Mouse (Mus musculus) inflammation-experienced regulatory T-cells, adult 6 months (primary cell): ENCODE data around the gene Gm973. TPM values are rescaled to one million over a fixed set of nuclear protein-coding genes. Genes with fewer than 3 reads are reported as not detected.
"Not testable (repeated sequence)": the region's sequence is repeated elsewhere in the genome, so short reads cannot be mapped to it uniquely, and the experiment has no call there.

Source experiments
- ATAC-seq: one replicate; pipeline ENCODE4 v1.8.0; 2017
- polyA plus RNA-seq, 3 experiments: library from polyadenylated mRNA; unstranded; fragments of 100-300 nt; shearing (Covaris generic); gene quantifications; one replicate each; pipeline ENCODE4 v1.2.1; 2017

Gene Gm973
- polyA plus RNA-seq, 3 experiments from 2014 or later, result 1.8 TPM; not detected in 2

DNA sequence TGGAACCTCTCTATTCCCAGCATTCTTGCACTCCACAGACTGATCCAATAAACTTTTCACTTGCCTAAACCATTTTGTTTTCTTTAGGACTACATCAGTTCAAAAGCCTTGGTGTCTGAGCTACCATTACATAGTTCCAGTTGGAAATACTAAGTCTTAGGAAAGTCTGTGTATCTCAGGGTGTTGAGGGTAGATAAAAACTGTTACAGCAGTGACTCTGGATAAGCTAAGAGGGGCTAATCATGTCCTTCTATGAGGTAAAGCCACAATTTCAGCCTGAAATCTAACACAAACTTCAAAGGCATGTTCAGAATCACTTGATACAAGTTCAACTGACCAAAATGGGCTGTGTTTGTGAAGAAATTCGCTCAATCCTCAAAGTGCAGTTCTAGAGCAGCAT lies 120.3 kb downstream of the Gm973 start:
- ATAC-seq, result no peak

DNA sequence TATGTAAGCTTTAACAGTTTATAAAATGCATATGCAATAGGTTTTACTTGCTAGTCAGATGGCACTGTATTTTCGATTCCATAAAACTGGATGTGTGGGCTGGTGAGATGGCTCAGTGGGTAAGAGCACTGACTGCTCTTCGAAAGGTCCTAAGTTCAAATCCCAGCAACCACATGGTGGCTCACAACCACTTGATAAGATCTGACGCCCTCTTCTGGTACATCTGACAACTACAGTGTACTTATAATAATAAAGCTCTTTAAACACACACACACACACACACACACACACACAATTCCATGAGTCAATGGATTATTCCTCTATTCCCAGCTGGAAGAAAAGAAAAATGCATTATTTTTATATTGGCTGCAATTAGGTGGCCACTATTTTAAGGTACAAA lies 122.3 kb downstream of the Gm973 start:
- ATAC-seq, result no peak

DNA sequence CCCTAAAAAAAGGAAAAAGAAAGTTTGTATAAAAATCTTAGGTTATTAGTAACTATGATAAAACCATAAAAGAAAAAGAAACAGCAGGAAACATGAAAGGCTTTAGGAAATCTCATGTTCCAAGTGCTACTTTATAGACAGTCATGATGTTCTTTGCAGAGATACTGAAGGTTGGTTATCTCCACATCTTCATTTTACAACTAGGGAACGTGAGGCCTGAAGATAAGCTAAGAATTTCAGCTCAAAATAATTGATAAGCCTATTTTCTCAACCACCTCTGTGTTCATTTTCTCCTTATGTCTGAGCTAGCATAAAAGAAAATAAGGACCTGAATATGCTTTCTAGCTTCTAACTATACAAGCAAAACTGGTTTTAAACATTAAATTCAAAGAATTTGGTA lies 126.4 kb downstream of the Gm973 start:
- ATAC-seq, result no peak

DNA sequence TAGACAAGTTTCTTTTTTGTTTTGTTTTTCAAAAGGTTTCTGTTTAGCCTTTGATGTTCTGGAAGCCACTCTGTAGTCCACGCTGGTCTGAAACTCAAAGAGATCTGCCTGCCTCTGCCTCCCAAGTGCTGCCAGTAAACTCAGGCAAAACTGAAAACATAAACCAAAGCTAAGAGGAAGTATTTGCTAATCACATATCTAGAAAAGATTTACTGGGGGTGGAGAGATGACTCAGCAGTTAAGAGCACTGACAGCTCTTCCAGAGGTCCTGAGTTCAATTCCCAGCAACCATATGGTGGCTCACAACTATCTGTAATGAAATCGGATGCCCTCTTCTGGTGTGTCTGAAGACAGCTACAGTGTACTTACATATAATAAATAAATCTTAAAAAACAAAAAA lies 130.4 kb downstream of the Gm973 start:
- not testable (repeated sequence) for ATAC-seq

DNA sequence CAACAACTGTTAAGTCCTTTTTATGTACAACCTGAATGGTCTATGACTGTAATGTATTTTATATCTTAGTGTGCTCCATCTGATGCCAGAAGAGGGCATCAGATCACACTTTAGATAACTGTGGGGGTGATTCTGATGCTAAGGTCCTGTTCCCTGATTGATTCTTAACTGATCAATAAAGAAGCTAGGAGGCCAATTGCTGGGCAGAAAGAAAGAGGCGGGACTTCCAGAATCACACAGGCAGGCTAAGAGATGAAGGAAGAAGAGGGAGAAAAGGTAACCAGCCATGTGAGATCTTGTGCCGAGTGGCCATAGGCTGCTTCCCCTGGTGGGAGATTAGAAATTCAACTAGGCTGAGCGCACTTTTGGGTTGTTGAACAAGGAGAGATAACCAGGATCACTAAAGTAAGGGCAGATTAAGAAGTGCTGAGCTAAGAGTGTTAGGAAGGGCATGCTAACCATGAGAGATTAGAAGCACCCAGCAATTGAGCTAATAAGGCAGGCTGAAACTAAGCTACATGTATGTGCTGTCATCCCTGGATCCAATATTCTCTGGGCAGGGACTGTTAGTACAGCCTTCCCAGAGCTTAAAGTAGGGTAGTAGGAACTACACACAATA lies 135.2 kb downstream of the Gm973 start:
- no peak for ATAC-seq

DNA sequence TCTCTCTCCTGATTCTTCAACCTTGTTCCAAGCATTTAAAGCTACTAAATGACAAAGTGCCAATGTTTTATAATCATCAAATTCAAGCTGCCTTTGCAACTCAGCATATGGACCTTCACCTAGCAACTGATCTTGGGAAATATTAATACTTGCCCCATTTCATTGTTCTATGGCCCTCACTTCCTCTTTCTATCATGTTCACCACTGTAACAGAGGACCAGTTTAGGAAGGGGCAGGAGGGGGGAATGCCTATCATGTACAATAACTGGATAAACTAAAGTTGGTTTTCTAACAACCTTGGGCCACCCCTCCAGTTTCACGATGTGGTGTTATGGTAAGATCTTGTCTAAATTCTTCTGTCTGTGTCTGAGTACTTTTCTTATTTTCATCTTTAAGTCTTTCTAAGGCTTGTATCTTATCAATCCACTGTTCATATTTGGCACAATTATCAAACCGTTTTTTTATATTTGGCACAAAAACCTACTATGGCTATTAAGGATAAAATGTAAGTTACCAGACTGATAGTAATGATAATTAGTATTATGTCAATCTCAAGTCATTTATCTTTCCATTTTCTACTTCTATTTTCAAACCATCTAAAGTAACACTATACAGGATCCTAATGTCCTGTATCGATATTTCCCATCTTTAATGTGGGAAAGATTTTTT lies 137.3 kb downstream of the Gm973 start:
- no peak for ATAC-seq

DNA sequence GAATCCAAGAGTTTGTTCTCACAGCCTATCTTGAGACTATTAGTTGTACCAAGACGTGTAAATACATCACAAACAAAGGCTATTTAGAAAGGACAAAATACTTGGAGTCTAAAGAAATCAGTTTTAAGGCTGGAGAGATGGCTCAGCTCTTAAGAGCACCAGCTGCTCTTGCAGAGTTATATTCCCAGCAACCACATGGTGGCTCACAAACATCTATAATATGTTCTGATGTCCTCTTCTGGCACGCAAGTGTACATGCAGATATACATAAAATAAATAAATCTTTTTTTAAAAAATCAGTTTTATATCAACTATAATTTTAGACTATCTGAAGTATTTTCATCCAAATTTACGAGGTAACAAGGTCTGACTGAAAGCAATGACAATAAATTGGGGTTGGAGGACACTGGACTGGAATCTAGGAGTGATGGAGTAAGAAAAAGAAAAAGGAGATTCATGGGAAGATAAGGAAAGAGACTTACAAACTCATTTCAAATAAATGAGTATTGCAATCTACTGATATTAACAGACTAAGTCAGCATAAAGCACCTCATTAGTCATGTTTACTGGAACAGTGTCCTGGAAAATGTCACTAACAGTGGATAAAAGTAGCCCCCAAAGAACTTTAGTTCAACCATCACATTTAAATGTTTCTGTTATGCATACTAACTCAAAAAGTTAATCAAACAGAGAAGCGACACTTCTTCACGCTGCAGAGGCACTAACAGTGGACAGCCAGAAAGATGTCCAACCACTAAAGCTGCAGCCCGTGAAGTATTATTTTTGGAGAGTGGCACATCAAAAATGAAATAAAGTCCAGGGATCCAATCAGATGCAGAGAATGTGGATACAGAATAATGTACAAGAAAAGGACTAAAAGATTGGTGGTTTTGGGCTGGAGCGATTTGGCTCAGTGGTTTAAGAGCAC lies 140.4 kb downstream of the Gm973 start:
- ATAC-seq, result no peak

DNA sequence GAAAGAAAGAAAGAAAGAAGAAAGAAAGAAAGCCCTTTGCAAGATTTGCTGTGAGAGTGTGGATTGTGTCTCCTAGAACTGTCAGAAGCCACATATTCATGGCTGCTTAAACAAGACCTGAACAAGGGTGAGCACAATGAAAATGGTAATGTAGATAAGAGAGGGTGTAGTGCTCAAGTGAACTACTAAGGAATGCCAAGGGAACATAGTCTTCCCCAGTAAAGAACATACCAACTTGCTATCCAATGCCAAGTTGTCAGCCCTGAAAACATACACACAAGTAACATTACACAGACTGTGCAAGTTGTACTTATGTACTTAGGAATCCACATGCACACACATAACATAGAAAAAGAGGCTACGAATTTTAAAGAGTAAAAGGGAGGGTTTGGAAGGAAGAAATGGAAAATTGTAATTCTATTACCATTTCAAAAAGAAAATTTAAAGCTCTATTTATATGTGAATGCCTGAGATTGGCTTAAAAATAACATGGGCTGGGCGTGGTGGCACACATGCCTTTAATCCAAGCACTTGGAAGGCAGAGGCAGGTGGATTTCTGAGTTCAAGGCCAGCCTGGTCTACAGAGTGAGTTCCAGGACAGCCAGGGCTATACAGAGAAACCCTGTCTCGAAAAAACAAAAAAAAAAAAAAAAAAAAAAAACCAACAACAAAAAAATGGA lies 147.5 kb downstream of the Gm973 start:
- ATAC-seq, result no peak

DNA sequence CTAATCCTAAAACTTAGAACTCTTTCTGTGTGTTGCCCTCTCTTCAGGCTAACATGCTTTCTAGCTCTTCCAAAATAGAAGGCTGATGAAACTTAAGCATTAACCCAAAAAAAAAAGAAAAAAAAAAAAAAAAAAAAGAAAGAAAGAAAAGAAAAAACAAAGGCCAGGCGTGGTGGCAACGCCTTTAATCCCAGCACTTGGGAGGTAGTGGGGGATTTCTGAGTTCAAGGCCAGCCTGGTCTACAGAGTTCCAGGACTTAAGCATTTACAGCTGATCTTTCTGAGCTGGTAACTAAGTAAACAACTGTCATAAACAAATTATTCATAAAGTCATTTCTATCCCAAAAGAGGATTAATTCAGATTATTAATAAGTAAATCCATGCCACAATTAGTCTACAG lies 152.8 kb downstream of the Gm973 start:
- no peak for ATAC-seq

DNA sequence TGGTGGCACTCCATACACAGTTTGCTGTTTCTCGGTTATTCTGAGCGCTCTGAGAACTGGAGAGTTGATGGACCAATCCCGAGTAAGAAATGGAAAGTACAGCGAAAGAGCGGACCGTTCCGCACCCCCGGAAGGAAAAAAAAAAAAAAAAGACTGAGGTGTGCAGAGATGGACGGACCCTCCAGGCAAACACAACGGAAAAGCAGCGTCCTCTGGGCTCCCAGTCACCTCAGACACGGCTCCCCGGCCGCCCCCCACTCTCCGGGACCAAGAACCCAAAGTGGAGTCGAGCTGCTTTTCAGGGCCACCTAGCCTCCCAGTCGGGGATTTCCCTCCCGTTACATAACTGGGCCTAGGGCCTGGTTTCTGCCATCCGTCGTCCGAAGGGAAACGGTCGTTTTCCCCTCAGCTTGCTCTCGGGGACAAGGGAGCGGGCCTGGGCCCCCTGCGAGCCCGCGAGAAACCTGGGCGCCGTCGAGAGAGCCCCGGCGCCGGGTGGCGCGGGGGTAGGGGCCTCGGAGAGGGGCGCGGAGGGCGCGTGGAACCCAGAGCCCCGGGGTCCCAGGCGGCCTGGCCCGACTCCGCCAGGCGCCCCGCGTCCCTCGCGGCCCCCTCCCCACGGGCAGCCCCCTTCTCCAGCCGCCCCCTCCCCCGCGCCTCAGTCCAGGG lies 154.0 kb downstream of the Gm973 start:
- ATAC-seq, result peak; percentile 30

DNA sequence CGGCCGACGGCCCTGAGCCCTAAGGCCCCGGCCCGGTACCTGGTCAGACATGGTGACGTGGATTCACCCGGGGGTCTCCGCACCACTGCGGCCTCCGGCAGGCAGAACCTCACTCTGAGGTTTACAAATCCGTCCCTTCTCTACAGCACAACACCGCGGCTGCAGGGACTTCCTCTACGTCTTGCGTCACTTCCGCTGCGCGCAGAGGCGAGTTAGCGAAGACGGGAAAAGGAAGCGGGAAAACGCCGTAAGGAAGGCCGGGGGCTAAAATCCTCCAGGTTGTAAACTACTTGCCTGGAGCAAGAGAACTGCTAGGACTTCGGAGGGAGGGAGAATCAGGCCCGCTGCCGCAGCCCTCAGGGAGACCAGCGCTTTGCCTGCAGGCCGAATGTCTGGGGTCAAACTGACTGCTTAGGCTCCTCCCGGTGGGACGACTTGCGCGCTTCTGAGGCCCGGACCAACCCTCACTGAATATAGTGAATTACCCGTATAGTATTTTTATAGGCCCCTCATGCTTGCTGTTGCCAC lies 154.6 kb downstream of the Gm973 start, which contains the start of gene Sumo1:
Sumo1 (minus strand) TSS at position 194 of the 528 bp plus-strand sequence.
- peak; percentile 89 for ATAC-seq

DNA sequence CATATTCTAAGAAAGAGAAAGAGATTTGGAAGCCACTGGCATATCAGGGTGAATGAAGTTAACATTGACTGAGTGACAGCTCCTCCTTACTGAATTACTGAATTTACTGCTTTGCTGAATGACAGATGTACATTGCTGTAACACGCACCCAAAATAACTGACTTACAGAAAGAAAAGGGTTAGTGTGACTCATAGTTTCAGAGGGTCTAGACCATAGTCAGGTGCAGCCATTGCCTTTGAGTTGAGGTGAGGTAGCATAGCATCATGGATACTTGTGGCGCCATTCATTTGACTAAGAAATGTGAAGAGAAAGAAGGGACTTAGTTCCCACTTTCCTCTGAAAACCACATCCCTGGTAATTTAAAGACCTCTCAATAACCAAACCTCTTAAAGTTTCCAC lies 157.6 kb downstream of the Gm973 start:
- no peak for ATAC-seq

DNA sequence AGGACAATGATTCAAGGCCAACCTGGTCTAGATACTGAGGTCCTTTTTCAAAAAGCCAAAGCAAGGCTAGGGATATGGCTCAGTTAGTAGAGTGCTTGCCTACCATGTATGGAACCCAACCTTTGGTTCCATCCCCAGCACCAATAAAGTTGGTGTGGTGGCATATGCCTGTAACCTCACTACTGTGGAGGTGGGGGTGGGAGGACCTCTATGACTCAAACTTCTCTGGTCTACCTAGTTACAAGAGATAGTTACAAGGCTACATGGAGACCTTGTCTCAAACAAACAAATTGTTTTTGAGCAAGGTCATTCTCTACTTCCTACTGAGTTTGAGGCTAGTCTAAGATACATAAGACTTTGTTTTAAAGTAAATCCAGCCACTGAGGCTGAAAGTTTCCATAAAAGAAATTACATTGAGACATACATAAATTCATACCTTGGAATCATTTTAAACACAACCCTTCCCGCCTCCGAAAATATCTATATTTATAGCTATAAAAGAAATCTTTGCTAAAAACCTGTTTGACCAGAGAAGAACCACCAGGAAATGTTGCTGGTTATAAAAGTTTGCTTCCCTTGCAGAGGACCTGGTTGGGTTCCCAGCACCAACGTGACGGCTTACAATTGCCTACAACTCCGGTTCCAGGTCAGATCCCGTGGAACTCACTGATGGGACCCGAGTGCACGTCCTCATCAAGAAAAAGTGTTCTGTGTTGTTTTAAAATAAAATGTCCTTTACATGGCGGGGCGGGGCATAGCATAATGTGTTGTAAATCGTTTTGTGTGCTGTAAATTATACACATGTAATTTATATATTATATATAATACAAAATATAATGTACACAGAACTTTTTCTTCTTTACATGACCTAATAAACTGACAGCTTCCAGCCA lies 168.1 kb downstream of the Gm973 start:
- ATAC-seq, result peak; percentile 16

DNA sequence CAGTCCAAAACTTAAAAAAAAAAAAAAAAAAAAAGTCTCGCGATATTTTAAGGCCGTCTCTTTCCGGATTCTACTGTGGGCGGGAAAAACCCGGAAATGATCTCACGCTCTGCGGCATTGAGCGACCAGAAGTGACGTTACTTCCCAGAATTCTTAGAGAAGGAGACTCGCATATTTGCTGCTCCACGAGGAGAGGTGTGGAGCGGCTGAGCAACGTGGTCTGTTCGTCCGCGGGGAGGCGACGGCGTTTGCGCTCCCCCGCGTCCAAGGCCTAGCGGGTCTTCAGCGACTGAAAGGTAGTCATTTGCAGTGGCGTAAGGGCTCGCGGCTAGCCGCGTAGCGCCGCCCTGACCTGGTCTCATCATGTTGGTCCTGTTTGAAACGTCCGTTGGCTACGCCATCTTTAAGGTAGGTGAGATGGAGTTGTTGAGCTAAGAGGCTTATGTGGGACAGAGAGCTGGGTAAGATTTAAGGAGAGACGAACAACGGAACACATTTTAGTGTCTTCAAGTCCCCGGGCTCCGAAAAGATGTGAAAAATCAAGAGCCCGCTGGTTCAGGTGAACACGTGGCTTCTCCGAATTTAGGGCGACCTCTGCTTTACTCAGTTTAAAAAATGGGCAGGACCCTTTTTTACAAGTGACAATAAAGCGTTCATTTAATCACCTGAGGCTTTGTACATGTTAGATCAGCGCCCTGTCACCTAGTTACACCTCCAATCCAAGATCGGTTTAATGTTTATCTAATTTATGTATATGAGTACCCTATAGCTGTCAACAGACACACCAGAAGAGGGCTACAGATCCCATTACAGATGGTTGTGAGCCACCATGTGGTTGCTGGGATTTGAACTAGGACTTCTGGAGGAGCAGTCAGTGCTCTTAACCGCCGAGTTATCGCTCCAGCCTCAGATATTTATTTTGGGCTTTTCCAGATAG lies 169.0 kb downstream of the Gm973 start, which contains the start of gene Nop58:
Nop58 (plus strand) TSS at position 153 of the 937 bp plus-strand sequence.
- peak; percentile 98 for ATAC-seq

Other genes with a start within 250 kb of the Gm973 start
- gene Fzd7, start 33.8 kb upstream of the Gm973 start, polyA plus RNA-seq, result under 1 TPM in 1 of 3 experiments, not detected in 2; 0.13 TPM
- gene Sumo1, start 154.6 kb downstream of the Gm973 start, polyA plus RNA-seq, result 100 to 1,000 TPM; 529 to 560 (median 532) TPM
- 100 to 1,000 TPM; 155 to 208 (median 208) TPM for gene Nop58, start 168.7 kb downstream of the Gm973 start, polyA plus RNA-seq
- gene Bmpr2, start 247.1 kb downstream of the Gm973 start, polyA plus RNA-seq, result 1 to 10 TPM; 2.6 to 3.5 (median 3.3) TPM